Mouse (Mus musculus): ENCODE data around the gene Hist1h4d. TPM values are rescaled to one million over a fixed set of nuclear protein-coding genes. Genes with fewer than 3 reads are reported as not detected.

Gene Hist1h4d
- polyA plus RNA-seq, 1 experiment from 2014 or later = 132 TPM

- Histone ChIP-seq H3K4me3 (ENCODE audit: low read depth, low read length) (no peak overlapping the region), H3K9me3 (ENCODE audit: control insufficient read depth, low read length) (no peaks in the 10 kb centered on the region), H3K27me3 (ENCODE audit: control insufficient read depth, insufficient read depth, low read length) (no peaks in the 10 kb centered on the region), H3K27ac (ENCODE audit: low read depth, low read length) (no peak overlapping the region), H3K9ac (ENCODE audit: low read length) (no peak overlapping the region), H3K4me1 (replicated peaks; ENCODE audit: control insufficient read depth, insufficient read depth, low read length) (no peaks in the 10 kb centered on the region), H3K4me2 (ENCODE audit: low read depth, low read length, severe bottlenecking) (no peak overlapping the region), H3K36me3 (ENCODE audit: control insufficient read depth, insufficient read depth, low read length) (no peaks in the 10 kb centered on the region)
- WGBS = 84% methylated on average over 7 of the region's 7 CpGs
- DNase-seq (ENCODE audit: low spot score) (no peak), ATAC-seq (replicated peaks; ENCODE audit: low FRiP score) (no peak)
These were observed 14.4 kb downstream of the Hist1h4d start for GRCm38 (mm10) chr13:23595622-23596372.

- H3K4me3 ChIP-seq (ENCODE audit: low read depth, low read length) = no peak overlapping the region
- DNase-seq (ENCODE audit: low spot score) = peak; percentile 88
- 0 out of 2 replicates have a peak, but pooled peaks have one; percentile 67 for ATAC-seq (replicated peaks; ENCODE audit: low FRiP score)
- H3K9me3 ChIP-seq (ENCODE audit: control insufficient read depth, low read length) = no peaks in the 10 kb centered on the region
- H3K27me3 ChIP-seq (ENCODE audit: control insufficient read depth, insufficient read depth, low read length) = no peaks in the 10 kb centered on the region
- 6% methylated on average over 9 of the region's 9 CpGs for WGBS
- no peaks in the 10 kb centered on the region for H3K4me1 ChIP-seq (replicated peaks; ENCODE audit: control insufficient read depth, insufficient read depth, low read length)
- H3K27ac ChIP-seq (ENCODE audit: low read depth, low read length) = no peak overlapping the region
- H3K4me2 ChIP-seq (ENCODE audit: low read depth, low read length, severe bottlenecking) = no peak overlapping the region
- no peaks in the 10 kb centered on the region for H3K36me3 ChIP-seq (ENCODE audit: control insufficient read depth, insufficient read depth, low read length)
- H3K9ac ChIP-seq (ENCODE audit: low read length) = no peak overlapping the region
These were observed 16.6 kb downstream of the Hist1h4d start for GRCm38 (mm10) chr13:23597957-23598356.

GRCm38 (mm10) chr13:23603182-23603699, 21.8 kb downstream of the Hist1h4d start:
- no peaks in the 10 kb centered on the region for H3K9me3 ChIP-seq (ENCODE audit: control insufficient read depth, low read length)
- H3K27me3 ChIP-seq (ENCODE audit: control insufficient read depth, insufficient read depth, low read length) = no peaks in the 10 kb centered on the region
- no peak overlapping the region for H3K9ac ChIP-seq (ENCODE audit: low read length)
- no peaks in the 10 kb centered on the region for H3K4me1 ChIP-seq (replicated peaks; ENCODE audit: control insufficient read depth, insufficient read depth, low read length)
- H3K27ac ChIP-seq (ENCODE audit: low read depth, low read length) = no peak overlapping the region
- WGBS = 88% methylated on average over 7 of the region's 7 CpGs
- ATAC-seq (replicated peaks; ENCODE audit: low FRiP score) (no peak), DNase-seq (ENCODE audit: low spot score) (no peak)
- no peak overlapping the region for H3K4me2 ChIP-seq (ENCODE audit: low read depth, low read length, severe bottlenecking)
- H3K4me3 ChIP-seq (ENCODE audit: low read depth, low read length) = no peak overlapping the region
- no peaks in the 10 kb centered on the region for H3K36me3 ChIP-seq (ENCODE audit: control insufficient read depth, insufficient read depth, low read length)

- H3K4me3 ChIP-seq (ENCODE audit: low read depth, low read length) = no peak overlapping the region
- WGBS = 88% methylated on average over 3 of the region's 3 CpGs
- ATAC-seq (replicated peaks; ENCODE audit: low FRiP score) (no peak), DNase-seq (ENCODE audit: low spot score) (no peak)
- no peak overlapping the region for H3K27ac ChIP-seq (ENCODE audit: low read depth, low read length)
- H3K4me1 ChIP-seq (replicated peaks; ENCODE audit: control insufficient read depth, insufficient read depth, low read length) = no peaks in the 10 kb centered on the region
- H3K4me2 ChIP-seq (ENCODE audit: low read depth, low read length, severe bottlenecking) = no peak overlapping the region
- no peaks in the 10 kb centered on the region for H3K9me3 ChIP-seq (ENCODE audit: control insufficient read depth, low read length)
- H3K9ac ChIP-seq (ENCODE audit: low read length) = no peak overlapping the region
- no peaks in the 10 kb centered on the region for H3K27me3 ChIP-seq (ENCODE audit: control insufficient read depth, insufficient read depth, low read length)
- H3K36me3 ChIP-seq (ENCODE audit: control insufficient read depth, insufficient read depth, low read length) = no peaks in the 10 kb centered on the region
These were observed 23.1 kb downstream of the Hist1h4d start for GRCm38 (mm10) chr13:23604452-23604851.

GRCm38 (mm10) chr13:23605052-23605451, 23.7 kb downstream of the Hist1h4d start:
- DNase-seq (ENCODE audit: low spot score) (no peak), ATAC-seq (replicated peaks; ENCODE audit: low FRiP score) (no peak)
- no peaks in the 10 kb centered on the region for H3K27me3 ChIP-seq (ENCODE audit: control insufficient read depth, insufficient read depth, low read length)
- H3K4me2 ChIP-seq (ENCODE audit: low read depth, low read length, severe bottlenecking) = no peak overlapping the region
- no peaks in the 10 kb centered on the region for H3K9me3 ChIP-seq (ENCODE audit: control insufficient read depth, low read length)
- no peak overlapping the region for H3K9ac ChIP-seq (ENCODE audit: low read length)
- no peaks in the 10 kb centered on the region for H3K4me1 ChIP-seq (replicated peaks; ENCODE audit: control insufficient read depth, insufficient read depth, low read length)
- no peaks in the 10 kb centered on the region for H3K36me3 ChIP-seq (ENCODE audit: control insufficient read depth, insufficient read depth, low read length)
- no peak overlapping the region for H3K4me3 ChIP-seq (ENCODE audit: low read depth, low read length)
- 90% methylated on average over 3 of the region's 3 CpGs for WGBS
- H3K27ac ChIP-seq (ENCODE audit: low read depth, low read length) = no peak overlapping the region

- DNase-seq (ENCODE audit: low spot score) = no peak
- no peak for ATAC-seq (replicated peaks; ENCODE audit: low FRiP score)
- 85% methylated on average over 4 of the region's 4 CpGs for WGBS
- Histone ChIP-seq H3K27me3 (ENCODE audit: control insufficient read depth, insufficient read depth, low read length) (no peaks in the 10 kb centered on the region), H3K4me1 (replicated peaks; ENCODE audit: control insufficient read depth, insufficient read depth, low read length) (no peaks in the 10 kb centered on the region), H3K4me2 (ENCODE audit: low read depth, low read length, severe bottlenecking) (no peak overlapping the region), H3K27ac (ENCODE audit: low read depth, low read length) (no peak overlapping the region), H3K4me3 (ENCODE audit: low read depth, low read length) (no peak overlapping the region), H3K9me3 (ENCODE audit: control insufficient read depth, low read length) (no peaks in the 10 kb centered on the region), H3K9ac (ENCODE audit: low read length) (no peak overlapping the region), H3K36me3 (ENCODE audit: control insufficient read depth, insufficient read depth, low read length) (no peaks in the 10 kb centered on the region)
These were observed 27.8 kb downstream of the Hist1h4d start for GRCm38 (mm10) chr13:23609209-23609608.

- ATAC-seq (replicated peaks; ENCODE audit: low FRiP score) (no peak), DNase-seq (ENCODE audit: low spot score) (no peak)
- Histone ChIP-seq H3K27me3 (ENCODE audit: control insufficient read depth, insufficient read depth, low read length) (no peaks in the 10 kb centered on the region), H3K4me2 (ENCODE audit: low read depth, low read length, severe bottlenecking) (no peak overlapping the region), H3K4me3 (ENCODE audit: low read depth, low read length) (no peak overlapping the region), H3K9me3 (ENCODE audit: control insufficient read depth, low read length) (no peaks in the 10 kb centered on the region), H3K9ac (ENCODE audit: low read length) (no peak overlapping the region), H3K27ac (ENCODE audit: low read depth, low read length) (no peak overlapping the region), H3K4me1 (replicated peaks; ENCODE audit: control insufficient read depth, insufficient read depth, low read length) (no peaks in the 10 kb centered on the region), H3K36me3 (ENCODE audit: control insufficient read depth, insufficient read depth, low read length) (no peaks in the 10 kb centered on the region)
These were observed 28.4 kb downstream of the Hist1h4d start for GRCm38 (mm10) chr13:23609844-23610243.

- Histone ChIP-seq H3K9ac (ENCODE audit: low read length) (no peak overlapping the region), H3K4me2 (ENCODE audit: low read depth, low read length, severe bottlenecking) (no peak overlapping the region), H3K9me3 (ENCODE audit: control insufficient read depth, low read length) (no peaks in the 10 kb centered on the region), H3K4me1 (replicated peaks; ENCODE audit: control insufficient read depth, insufficient read depth, low read length) (no peaks in the 10 kb centered on the region), H3K27me3 (ENCODE audit: control insufficient read depth, insufficient read depth, low read length) (no peaks in the 10 kb centered on the region), H3K4me3 (ENCODE audit: low read depth, low read length) (no peak overlapping the region), H3K36me3 (ENCODE audit: control insufficient read depth, insufficient read depth, low read length) (no peaks in the 10 kb centered on the region), H3K27ac (ENCODE audit: low read depth, low read length) (no peak overlapping the region)
- 70% methylated on average over 2 of the region's 2 CpGs for WGBS
- ATAC-seq (replicated peaks; ENCODE audit: low FRiP score) (no peak), DNase-seq (ENCODE audit: low spot score) (no peak)
These were observed 29.0 kb downstream of the Hist1h4d start for GRCm38 (mm10) chr13:23610393-23610792.

GRCm38 (mm10) chr13:23611638-23612037, 30.2 kb downstream of the Hist1h4d start:
- Histone ChIP-seq H3K4me3 (ENCODE audit: low read depth, low read length) (no peak overlapping the region), H3K9ac (ENCODE audit: low read length) (no peak overlapping the region), H3K27ac (ENCODE audit: low read depth, low read length) (no peak overlapping the region), H3K27me3 (ENCODE audit: control insufficient read depth, insufficient read depth, low read length) (no peaks in the 10 kb centered on the region), H3K9me3 (ENCODE audit: control insufficient read depth, low read length) (no peaks in the 10 kb centered on the region), H3K36me3 (ENCODE audit: control insufficient read depth, insufficient read depth, low read length) (no peaks in the 10 kb centered on the region), H3K4me2 (ENCODE audit: low read depth, low read length, severe bottlenecking) (no peak overlapping the region), H3K4me1 (replicated peaks; ENCODE audit: control insufficient read depth, insufficient read depth, low read length) (no peaks in the 10 kb centered on the region)
- WGBS = 88% methylated on average over 3 of the region's 3 CpGs
- no peak for ATAC-seq (replicated peaks; ENCODE audit: low FRiP score)
- no peak for DNase-seq (ENCODE audit: low spot score)
